Mouse (Mus musculus) testis, postnatal 10 days (tissue): Measurements from ENCODE around the gene Anapc16.
A peak's percentile ranks its signal among the peaks of the same experiment; 100 is the strongest.

Experiments
- DNase-seq: peaks from one replicate; pipeline ENCODE4 v3.0.0; 2021; ENCODE audit warnings: low spot score

The Anapc16 gene

GRCm38 (mm10) chr10:59949783-59950605 lies 52.9 kb downstream of the Anapc16 start:
- DNase-seq, result no peak

GRCm38 (mm10) chr10:59949255-59949648 lies 53.7 kb downstream of the Anapc16 start:
- DNase-seq, result no peak

- DNase-seq, result no peak
Observed at GRCm38 (mm10) chr10:59948363-59949254, 54.3 kb downstream of the Anapc16 start.

- no peak for DNase-seq
Observed at GRCm38 (mm10) chr10:59947296-59948073, 55.5 kb downstream of the Anapc16 start.

- DNase-seq, result no peak
Observed at GRCm38 (mm10) chr10:59946362-59946761, 56.6 kb downstream of the Anapc16 start.

GRCm38 (mm10) chr10:59945416-59945815 lies 57.5 kb downstream of the Anapc16 start:
- no peak for DNase-seq

GRCm38 (mm10) chr10:59943421-59943989 lies 59.4 kb downstream of the Anapc16 start:
- peak; percentile 84 for DNase-seq

GRCm38 (mm10) chr10:59942847-59943420 lies 60.0 kb downstream of the Anapc16 start:
- DNase-seq, result peak; percentile 74

GRCm38 (mm10) chr10:59942281-59942846 lies 60.6 kb downstream of the Anapc16 start:
- DNase-seq, result no peak

- no peak for DNase-seq
Observed at GRCm38 (mm10) chr10:59939081-59939480, 63.9 kb downstream of the Anapc16 start.

GRCm38 (mm10) chr10:59938662-59939061 lies 64.3 kb downstream of the Anapc16 start:
- DNase-seq, result no peak
